11 mouse cellular contexts compared by ENCODE assay signal in the genomic region with DNA sequence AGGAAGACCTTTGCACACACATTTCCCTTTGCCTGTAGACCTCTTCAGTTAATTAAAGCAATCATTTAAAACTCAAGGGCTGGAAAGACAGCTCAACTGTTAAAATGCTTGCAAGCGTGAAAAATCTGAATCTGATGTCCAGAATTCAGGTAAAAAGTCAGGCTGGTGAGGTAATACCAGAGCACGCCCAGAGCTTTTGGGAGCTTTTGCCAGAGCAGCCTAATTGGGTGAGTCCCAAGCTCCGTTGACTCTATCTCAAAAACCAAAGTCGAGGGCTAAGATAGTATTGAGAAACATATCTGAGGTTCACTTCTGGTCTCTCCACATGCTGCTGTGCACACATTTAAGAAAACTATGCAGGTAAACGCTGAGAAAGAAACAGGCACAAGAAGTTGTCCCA. TPM values are rescaled to one million over a fixed set of nuclear protein-coding genes. Genes with fewer than 3 reads are reported as not detected.
DNase-seq lines count a peak whose midpoint lies in the region; ATAC-seq lines count a peak whose summit lies in the region.
"Had no signal": no experiment of that assay in that cellular context is flagged by ENCODE, and none has a peak within 500 bp of the region (broad histone marks: within the 10 kb centered on the region; RNA-seq: fewer than 3 reads in every experiment).

Gene Mogat1, plus strand, starts transcription at position 130 of the 400 bp plus-strand sequence.

- H3K9ac ChIP-seq in forebrain, embryonic 15.5 days (replicated peaks) = peak within 1 kb of the TSS; percentile 33
- peak within 1 kb of the TSS; percentile 64 for H3K9ac ChIP-seq in neural tube, embryonic 13.5 days

- no peaks in the 10 kb centered on the region for H3K9me3 ChIP-seq in forebrain, embryonic 15.5 days
- H3K9me3 ChIP-seq in neural tube, embryonic 13.5 days = no peaks in the 10 kb centered on the region
- H3K9me3 ChIP-seq: G1E had no signal

- no peaks in the 10 kb centered on the region for H3K27me3 ChIP-seq in forebrain, embryonic 15.5 days
- peaks cover 4% of the 10 kb centered on the region; the same call in 1 of the 2 replicates for H3K27me3 ChIP-seq in neural tube, embryonic 13.5 days

- H3K4me3 ChIP-seq in forebrain, embryonic 15.5 days = peak within 1 kb of the TSS; percentile 29
- peak within 1 kb of the TSS; percentile 36 for H3K4me3 ChIP-seq in neural tube, embryonic 13.5 days

- H3K4me1 ChIP-seq in forebrain, embryonic 15.5 days = no peaks in the 10 kb centered on the region
- peaks cover 7% of the 10 kb centered on the region; the same call in 1 of the 2 replicates for H3K4me1 ChIP-seq in neural tube, embryonic 13.5 days (replicated peaks)

- H3K4me2 ChIP-seq in forebrain, embryonic 15.5 days (replicated peaks) = peak within 1 kb of the TSS; percentile 44
- peak within 1 kb of the TSS; percentile 64 for H3K4me2 ChIP-seq in neural tube, embryonic 13.5 days

- WGBS in forebrain, embryonic 15.5 days = 57% methylated on average over 5 of the region's 5 CpGs
- 78% methylated on average over 5 of the region's 5 CpGs for WGBS in neural tube, embryonic 13.5 days

- no peaks in the 10 kb centered on the region for H3K36me3 ChIP-seq in forebrain, embryonic 15.5 days
- no peaks in the 10 kb centered on the region for H3K36me3 ChIP-seq in neural tube, embryonic 13.5 days
- H3K36me3 ChIP-seq: G1E had no signal

- H3K27ac ChIP-seq in forebrain, embryonic 15.5 days (replicated peaks) = no peak within 1 kb of the TSS
- H3K27ac ChIP-seq in neural tube, embryonic 13.5 days (replicated peaks) = no peak within 1 kb of the TSS
- H3K27ac ChIP-seq: macrophage had no signal

- no peak for ATAC-seq in forebrain, embryonic 15.5 days (replicated peaks)
- ATAC-seq in neural tube, embryonic 13.5 days (ENCODE audit: low read depth) = no peak
- ATAC-seq in monocyte, adult 5-6 weeks (replicated peaks; ENCODE audit: insufficient number of reproducible peaks, low FRiP score, low TSS enrichment, poor library complexity, severe bottlenecking) = no peak

- DNase-seq in kidney, adult 11 months = peak; percentile 62
- no peak for DNase-seq in kidney, postnatal 10 days
- peak; percentile 47 to 71 for DNase-seq in kidney, postnatal 36 days
- no peak for DNase-seq in cerebellum, postnatal 36 days
- no peak for DNase-seq in cerebellum, adult 9-10 months

RNA-seq across cellular contexts. Expression of gene Mogat1, which starts in this region (rescaled TPM):
- not detected in 2 replicates for polyA plus RNA-seq in forebrain, embryonic 15.5 days (2015; fragmentation: Nextera tagmentation; extraction: Ambion mirVana)
- 1.0 TPM in 1 of 2 replicates, not detected in the other for polyA plus RNA-seq in neural tube, embryonic 13.5 days (2015; fragmentation: Nextera tagmentation; extraction: Ambion mirVana)
- total RNA-seq in monocyte, adult 5-6 weeks (2017) = not detected in 3 replicates
- total RNA-seq: common myeloid progenitor, adult 5-6 weeks had no signal
- polyA plus RNA-seq: G1E, macrophage had no signal

Comparison
In these comparisons a context has a peak if more than half of its experiments do, and no peak if none do; other contexts are left out.
1. DNase-seq: peak in kidney, adult 11 months (single experiment) and kidney, postnatal 36 days (2 of 2); none in kidney, postnatal 10 days (single experiment), cerebellum, postnatal 36 days (0 of 2) and cerebellum, adult 9-10 months (single experiment).